Mouse (Mus musculus) Muller cell, postnatal 12 days (primary cell): ENCODE measurements around the gene Rnaseh1.

Experiments used
- DNase-seq: peaks from one replicate; pipeline ENCODE4 v3.0.0-alpha.2; 2015; ENCODE audit errors: inconsistent ontology term

The Rnaseh1 gene

DNA sequence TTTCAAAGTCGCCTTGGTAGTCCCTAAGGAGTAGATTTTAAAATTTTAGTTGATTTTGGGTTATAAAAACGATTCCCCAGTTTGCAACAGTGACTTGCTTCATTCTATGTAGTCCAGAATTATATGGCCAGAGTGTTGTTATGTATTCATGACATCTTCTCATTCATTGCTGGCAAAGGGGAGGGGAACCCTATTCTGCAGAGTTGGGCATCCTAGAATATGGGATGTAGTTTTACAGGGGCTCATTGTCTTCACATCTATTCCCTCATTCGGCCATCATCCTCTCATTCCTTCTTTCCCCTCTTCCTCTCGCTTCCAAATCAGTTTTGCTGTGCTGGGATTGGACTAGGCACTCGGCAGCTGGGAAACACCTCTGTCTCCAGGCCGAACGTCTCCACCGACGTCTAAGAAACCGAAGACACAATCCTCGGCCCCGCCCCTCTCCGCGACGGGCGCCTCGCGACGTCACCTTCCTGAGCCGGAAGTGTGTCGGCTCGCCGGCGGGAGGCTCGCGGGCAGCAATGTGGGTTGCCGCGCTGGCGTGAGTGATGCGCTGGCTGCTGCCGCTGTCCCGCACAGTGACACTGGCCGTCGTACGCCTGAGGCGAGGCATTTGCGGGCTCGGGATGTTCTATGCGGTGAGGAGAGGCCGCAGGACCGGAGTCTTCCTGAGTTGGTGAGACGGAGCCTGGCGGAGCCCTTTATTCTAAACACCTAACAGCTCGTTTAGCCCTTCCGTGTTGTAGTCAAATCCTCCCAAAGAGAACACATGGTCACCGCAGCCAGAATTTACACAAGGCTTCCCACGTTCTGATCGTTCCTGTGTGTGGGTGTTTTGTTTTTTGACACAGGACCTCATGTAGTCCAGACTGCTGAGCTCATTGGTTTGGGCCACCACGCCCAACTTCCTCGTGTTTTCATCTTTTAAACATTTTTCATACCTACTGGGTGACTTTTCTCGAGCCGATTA, at the start of gene Rnaseh1:
TSS of gene Rnaseh1 (plus strand) at position 462 of the 970 bp plus-strand sequence.
- DNase-seq = peak; percentile 91

- peak; percentile 18 for DNase-seq
Observed at GRCm38 (mm10) chr12:28602259-28602658, 47.1 kb upstream of the Rnaseh1 start.

- DNase-seq = no peak
Observed at GRCm38 (mm10) chr12:28603494-28603893, 45.9 kb upstream of the Rnaseh1 start.

GRCm38 (mm10) chr12:28607546-28608305, 41.7 kb upstream of the Rnaseh1 start:
- peak; percentile 35 for DNase-seq

GRCm38 (mm10) chr12:28612391-28612790, 37.0 kb upstream of the Rnaseh1 start:
- DNase-seq = no peak

DNA sequence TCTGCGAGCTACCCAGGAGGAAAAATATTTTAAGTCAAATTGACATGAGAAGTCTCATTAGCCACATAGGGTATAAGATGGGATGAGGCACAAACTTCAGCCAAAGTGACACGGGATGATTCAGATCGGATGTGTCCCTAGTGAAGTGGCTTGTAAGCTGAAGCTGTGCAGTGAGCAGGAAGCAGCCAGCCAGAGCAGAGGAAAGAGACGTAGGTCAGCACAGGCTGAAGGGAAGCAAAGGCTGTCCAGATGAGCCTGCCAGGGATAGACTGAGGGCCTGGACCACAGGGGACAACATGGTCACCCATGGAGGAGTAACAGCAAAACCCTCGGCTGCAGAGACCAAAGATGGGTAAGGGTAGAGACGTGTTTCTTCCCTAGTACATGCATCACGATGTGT, 35.0 kb upstream of the Rnaseh1 start:
- DNase-seq = no peak

- no peak for DNase-seq
Observed at GRCm38 (mm10) chr12:28617297-28617696, 32.1 kb upstream of the Rnaseh1 start.

- no peak for DNase-seq
Observed at GRCm38 (mm10) chr12:28621451-28622166, 27.8 kb upstream of the Rnaseh1 start.

DNA sequence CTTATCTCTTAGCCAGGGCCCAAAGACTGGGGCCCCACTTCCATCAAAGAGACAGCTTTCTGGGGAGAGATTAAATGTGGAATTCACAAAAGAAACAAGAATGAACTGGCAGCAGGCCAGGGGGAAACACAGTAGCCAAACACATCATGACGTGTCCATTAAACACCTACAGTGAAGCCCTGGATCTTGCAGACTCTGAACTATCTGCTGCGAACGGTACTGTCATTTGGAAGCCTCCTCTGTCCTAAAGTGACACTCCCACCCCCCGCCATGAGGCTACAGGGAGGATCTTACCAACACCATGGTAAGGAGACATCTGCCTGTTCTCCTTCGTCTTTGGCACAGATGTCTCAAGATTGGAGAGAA, 27.3 kb upstream of the Rnaseh1 start:
- DNase-seq = no peak

DNA sequence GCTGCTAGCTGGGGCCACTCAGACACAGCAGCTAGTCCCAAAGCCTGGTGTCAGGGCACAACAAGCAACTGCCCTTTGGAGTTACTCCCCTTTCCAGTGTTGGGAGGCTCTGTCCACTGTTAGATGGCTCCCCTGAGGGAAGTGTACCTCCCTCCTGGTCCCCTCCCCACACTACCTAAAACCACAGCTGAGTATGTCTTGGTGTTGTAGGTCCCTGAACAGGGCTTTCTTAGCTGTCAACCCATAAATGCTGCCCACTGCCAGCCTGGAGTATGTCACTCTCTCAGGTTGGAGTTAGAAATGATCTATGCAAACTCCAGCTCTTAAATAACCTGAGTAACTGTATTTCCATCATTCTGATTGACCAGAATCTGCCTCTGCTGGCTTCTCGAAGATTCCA, 26.8 kb upstream of the Rnaseh1 start:
- no peak for DNase-seq

DNA sequence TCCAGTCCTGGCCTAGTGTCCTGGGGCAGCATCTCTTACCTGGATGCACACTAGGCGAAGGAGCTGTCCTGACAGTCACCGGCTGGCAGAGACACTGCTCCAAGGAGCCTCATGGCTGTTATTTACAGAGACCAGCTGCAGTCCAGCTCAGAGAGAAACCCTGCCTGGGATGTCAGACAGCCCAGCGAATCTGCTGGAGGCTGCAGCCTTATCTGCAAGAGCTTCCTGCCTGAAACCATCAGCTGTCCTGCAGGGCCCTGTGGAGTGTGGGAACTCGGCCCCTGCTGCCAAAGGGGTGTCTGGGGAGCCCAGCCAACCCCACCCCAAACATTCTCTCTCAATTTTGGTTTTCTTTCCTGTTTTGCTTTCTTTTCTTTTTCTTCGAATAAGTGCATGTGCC, 26.2 kb upstream of the Rnaseh1 start, which contains the start of gene Colec11:
TSS of gene Colec11 (minus strand) at position 183 of the 400 bp plus-strand sequence.
- no peak for DNase-seq

GRCm38 (mm10) chr12:28624251-28624650, 25.2 kb upstream of the Rnaseh1 start:
- DNase-seq = no peak

DNA sequence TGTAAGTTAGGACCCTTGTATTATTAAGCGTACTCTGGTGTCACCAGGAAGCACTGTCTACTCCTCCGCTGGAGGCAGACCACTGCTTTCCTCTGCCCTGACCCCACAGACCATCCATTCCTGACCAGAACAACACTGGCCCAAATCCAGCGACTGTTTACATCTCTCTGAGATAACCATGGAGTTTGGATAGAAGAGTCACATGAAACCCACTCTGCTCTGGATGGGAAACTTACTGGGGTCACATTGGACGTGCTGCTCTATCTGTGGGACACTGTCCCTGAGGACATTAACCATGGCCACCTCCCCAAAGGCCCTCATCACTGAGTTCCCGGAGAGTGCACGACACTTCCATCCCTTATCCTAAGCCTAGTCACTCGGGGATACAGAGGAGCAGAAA, 24.0 kb upstream of the Rnaseh1 start:
- DNase-seq = no peak

DNA sequence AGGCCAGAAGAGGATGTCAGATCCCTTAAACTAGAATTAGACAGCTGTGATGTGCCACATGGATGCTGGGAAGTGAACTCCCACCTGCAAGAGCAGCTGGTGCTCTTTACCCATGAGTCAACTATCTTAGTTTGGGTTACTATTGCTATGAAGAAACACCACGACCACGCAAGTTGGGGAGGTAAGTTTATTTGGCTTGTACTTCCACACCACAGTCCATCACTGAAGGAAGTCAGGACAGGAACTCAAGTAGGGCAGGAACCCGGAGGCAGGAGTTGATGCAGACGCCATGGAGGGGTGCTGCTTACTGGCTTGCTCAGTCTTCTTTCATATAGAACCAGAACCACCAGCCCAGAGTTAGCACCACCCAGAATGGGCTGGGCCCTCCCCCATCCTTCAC, 22.3 kb upstream of the Rnaseh1 start:
- no peak for DNase-seq

- no peak for DNase-seq
Observed at GRCm38 (mm10) chr12:28628436-28628835, 21.0 kb upstream of the Rnaseh1 start.

GRCm38 (mm10) chr12:28635058-28635534, 14.3 kb upstream of the Rnaseh1 start:
- no peak for DNase-seq

GRCm38 (mm10) chr12:28635535-28636476, 13.6 kb upstream of the Rnaseh1 start, which contains the start of gene Rps7:
Rps7 (minus strand) TSS chr12:28635953.
- peak; percentile 93 for DNase-seq

- no peak for DNase-seq
Observed at GRCm38 (mm10) chr12:28636543-28636942, 12.9 kb upstream of the Rnaseh1 start.

DNA sequence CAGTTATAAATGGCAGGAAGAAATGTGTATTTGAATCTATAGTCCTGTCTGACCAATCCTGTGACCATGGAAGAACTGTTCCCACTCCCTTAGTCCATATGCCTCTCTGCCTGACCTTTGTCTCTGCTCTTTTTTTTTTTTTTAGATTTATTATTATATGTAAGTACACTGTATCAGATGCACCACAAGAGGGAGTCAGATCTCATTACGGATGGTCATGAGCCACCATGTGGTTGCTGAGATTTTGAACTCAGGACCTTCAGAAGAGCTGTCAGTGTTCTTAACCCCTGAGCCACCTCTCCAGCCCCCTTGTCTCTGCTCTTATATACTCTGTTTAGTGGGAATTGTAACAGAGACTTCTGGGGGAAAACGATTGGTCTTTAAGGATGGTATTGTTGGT, 10.6 kb upstream of the Rnaseh1 start:
- DNase-seq = no peak

- DNase-seq = no peak
Observed at GRCm38 (mm10) chr12:28662628-28663027, 13.2 kb downstream of the Rnaseh1 start.

- no peak for DNase-seq
Observed at GRCm38 (mm10) chr12:28666734-28667133, 17.3 kb downstream of the Rnaseh1 start.
